Mouse (Mus musculus) G1E (cell line): ENCODE data around the gene Dtx3.

Experiments used
- CTCF ChIP-seq: IDR thresholded peaks from 2 replicates; pipeline ENCODE4 v1.5.1; 2012; ENCODE audit warnings: low read depth, low read length, inconsistent platforms, mixed read lengths
- TAL1 ChIP-seq: conservative IDR thresholded peaks from 2 replicates; pipeline ENCODE4 v1.6.1; 2012; ENCODE audit warnings: low read depth, low read length, inconsistent platforms, mixed read lengths

- TF ChIP-seq TAL1 (no peak), CTCF (no peak)
Observed at GRCm38 (mm10) chr10:127233141-127233540, 37.6 kb upstream of the Dtx3 start.
